ENCODE assay signal across 8 mouse cellular contexts in the genomic region with DNA sequence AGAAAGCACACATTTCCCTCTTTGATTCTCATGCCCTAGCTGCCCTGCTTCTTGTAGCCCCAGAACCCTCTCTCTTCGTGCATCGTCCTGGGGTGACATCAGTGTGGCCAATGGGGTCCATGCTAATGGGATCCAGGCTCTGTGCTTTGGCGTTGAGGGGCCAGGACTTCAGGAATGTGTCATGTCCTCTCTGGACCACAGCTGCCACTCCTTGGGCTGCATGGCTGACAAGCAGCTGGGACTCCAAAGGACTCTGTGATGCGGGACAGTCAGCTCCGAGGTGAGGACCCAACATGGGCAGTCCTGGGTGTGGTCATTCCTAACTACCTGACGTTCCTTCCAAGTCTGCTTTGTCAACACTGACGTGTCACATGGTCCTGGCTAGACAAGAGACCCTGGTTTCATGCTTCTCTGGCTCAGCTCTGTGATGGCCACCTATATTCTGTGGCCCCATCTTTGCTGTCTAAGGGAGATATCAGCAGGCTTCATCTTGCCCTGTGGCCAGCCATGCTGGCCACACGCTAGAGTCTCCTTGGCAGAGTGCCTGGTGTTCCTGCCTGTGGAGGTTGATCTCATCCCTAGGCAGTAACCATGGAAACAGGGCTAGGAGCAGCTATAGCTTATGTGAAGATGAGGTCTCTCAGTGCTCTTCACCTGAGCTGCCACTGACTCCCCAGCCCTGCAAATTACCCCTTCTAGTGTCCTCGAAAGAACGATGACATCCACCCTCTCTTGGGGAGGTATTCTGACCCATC.
DNase-seq lines count a peak whose midpoint lies in the region.
"Had no signal": no experiment of that assay in that cellular context is flagged by ENCODE, and none has a peak within 500 bp of the region (broad histone marks: within the 10 kb centered on the region; RNA-seq: fewer than 3 reads in every experiment).

No protein-coding gene starts in this region.

- intact Hi-C loops in left cerebral cortex, postnatal 25 days (cut with DNase I), result loop anchor here (5.0 kb wide), 4 partner anchors 75 to 315 kb away; a partner anchor contains a TSS
- intact Hi-C loops in gastrocnemius, postnatal 14 days (cut with DNase I; ENCODE audit: low total_unique reads), result no loop called here

- DNase-seq in 3134 (ENCODE audit: extremely low read depth, insufficient read length, low spot score), result peak; percentile 23
- DNase-seq in 3T3-L1 (ENCODE audit: low read depth, low spot score), result peak; percentile 76
- peak; percentile 88 to 95 for DNase-seq in cerebellum, postnatal 25 days
- DNase-seq in left cerebral cortex, postnatal 25 days (ENCODE audit: low spot score in 2 of 2), result peak; percentile 65 to 79
- DNase-seq in spleen, postnatal 14 days (ENCODE audit: low spot score in 2 of 2), result no peak
- no peak for DNase-seq in heart, adult 18-20 months
- DNase-seq in gastrocnemius, postnatal 14 days, result no peak
- DNase-seq: liver had no signal

Comparison
In these comparisons a context has a peak if more than half of its experiments do, and no peak if none do; other contexts are left out.
1. DNase-seq: peak in 3134 (single experiment), 3T3-L1 (single experiment), cerebellum, postnatal 25 days (2 of 2) and left cerebral cortex, postnatal 25 days (2 of 2); none in spleen, postnatal 14 days (0 of 2), heart, adult 18-20 months (0 of 2) and gastrocnemius, postnatal 14 days (single experiment).